Mouse (Mus musculus): ENCODE results near the gene Schip1. TPM values are rescaled to one million over a fixed set of nuclear protein-coding genes. Genes with fewer than 3 reads are reported as not detected.

The Schip1 gene
- total RNA-seq, 2 experiments from 2014 or later = 75.2 to 90.8 TPM

DNA sequence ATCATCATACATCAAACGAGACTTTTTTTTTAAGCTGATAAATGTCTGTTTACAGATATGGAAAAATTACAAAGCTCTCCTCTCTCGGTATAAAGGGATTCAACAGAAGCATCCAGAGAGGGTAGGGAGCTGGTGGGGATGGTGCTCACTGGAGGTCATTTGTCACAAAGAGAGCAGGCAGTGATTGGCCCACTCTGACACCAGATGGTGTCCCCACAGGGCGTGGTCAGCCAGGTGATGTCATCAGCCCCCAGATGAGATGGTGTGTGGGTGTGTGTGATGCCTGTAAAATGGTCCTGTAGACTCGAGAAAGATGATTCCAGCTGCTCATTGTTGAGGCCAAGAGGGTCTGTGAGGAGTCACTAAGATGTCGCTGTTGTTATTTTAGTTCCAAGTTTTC is 554.5 kb downstream of the Schip1 start:
- no peak for DNase-seq
- intact Hi-C loops (cut with DNase I; ENCODE audit: low total_unique reads) = loop anchor here (5.0 kb wide), 1 partner anchor 93 kb away; no protein-coding TSS in a partner anchor

DNA sequence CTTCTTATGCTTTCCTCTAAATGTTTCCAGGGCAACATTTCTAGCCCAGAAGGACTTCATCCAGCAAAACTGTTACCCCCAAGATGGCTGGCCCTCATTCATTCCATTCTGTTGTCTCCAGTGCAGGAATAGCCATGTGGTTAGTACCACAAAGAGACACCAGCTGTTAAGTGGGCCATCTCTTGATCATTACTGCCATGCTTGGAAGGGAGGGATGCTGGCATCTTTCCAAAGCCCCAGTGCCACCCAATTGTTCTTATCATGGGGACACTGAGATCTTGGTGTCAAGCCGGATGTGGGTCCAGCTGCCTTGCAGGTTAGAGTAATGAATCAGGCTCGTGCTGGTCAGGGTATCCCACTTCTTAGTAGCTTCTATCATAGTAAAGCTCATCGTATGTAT is 557.4 kb downstream of the Schip1 start:
- intact Hi-C loops (cut with DNase I; ENCODE audit: low total_unique reads) = no loop called here
- DNase-seq = no peak

GRCm38 (mm10) chr3:68623036-68623435 is 558.4 kb downstream of the Schip1 start:
- no peak for DNase-seq
- intact Hi-C loops (cut with DNase I; ENCODE audit: low total_unique reads) = no loop called here

GRCm38 (mm10) chr3:68624471-68624870 is 559.9 kb downstream of the Schip1 start:
- intact Hi-C loops (cut with DNase I; ENCODE audit: low total_unique reads) = no loop called here
- DNase-seq = no peak

- intact Hi-C loops (cut with DNase I; ENCODE audit: low total_unique reads) = no loop called here
- DNase-seq = no peak
Measured at GRCm38 (mm10) chr3:68630261-68630660, 565.7 kb downstream of the Schip1 start.

GRCm38 (mm10) chr3:68630821-68631220 is 566.2 kb downstream of the Schip1 start:
- intact Hi-C loops (cut with DNase I; ENCODE audit: low total_unique reads) = no loop called here
- DNase-seq = no peak

GRCm38 (mm10) chr3:68632714-68633113 is 568.1 kb downstream of the Schip1 start:
- intact Hi-C loops (cut with DNase I; ENCODE audit: low total_unique reads) = no loop called here
- no peak for DNase-seq

DNA sequence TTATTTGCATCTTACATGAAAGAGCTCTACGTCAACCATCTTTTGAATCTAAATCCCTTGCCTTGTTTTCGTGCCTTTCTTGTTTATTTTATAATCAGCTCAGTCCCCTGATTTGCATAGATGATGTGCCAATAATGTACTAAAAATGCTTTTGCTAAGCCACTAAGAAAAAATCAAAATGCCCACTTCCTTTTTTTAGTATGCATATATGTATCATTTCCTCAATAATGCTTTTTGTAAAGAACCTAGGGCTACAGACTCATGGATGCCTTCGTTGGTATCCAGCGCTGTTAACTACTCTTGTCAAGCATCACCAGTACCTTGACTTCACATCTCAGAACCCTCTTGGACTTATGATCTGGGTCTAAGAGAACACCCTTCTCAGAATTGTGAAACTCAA is 569.0 kb downstream of the Schip1 start:
- DNase-seq = no peak
- intact Hi-C loops (cut with DNase I; ENCODE audit: low total_unique reads) = no loop called here

- DNase-seq = no peak
- intact Hi-C loops (cut with DNase I; ENCODE audit: low total_unique reads) = no loop called here
Measured at GRCm38 (mm10) chr3:68637960-68638359, 573.4 kb downstream of the Schip1 start.

GRCm38 (mm10) chr3:68638703-68639102 is 574.1 kb downstream of the Schip1 start:
- no peak for DNase-seq
- intact Hi-C loops (cut with DNase I; ENCODE audit: low total_unique reads) = no loop called here

DNA sequence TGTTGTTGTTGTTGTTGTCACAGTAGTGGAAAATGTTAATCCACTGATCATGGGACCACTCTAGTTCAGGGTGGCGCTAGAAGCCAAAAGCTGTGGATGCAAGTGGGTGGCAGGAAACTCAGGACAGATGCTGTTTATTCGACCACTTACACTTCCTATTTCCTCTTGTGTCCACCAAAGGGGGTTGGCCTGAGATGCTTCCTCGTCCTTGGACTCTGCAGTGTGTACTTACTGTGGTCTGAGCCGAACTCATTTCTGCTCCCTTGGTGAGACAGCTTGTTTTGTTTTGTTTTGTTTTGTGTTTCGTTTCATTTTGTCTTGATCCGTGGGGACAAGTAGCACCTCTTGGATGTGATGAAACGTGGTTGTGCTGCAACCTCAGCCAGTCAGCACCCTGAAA is 578.3 kb downstream of the Schip1 start:
- intact Hi-C loops (cut with DNase I; ENCODE audit: low total_unique reads) = no loop called here
- no peak for DNase-seq

DNA sequence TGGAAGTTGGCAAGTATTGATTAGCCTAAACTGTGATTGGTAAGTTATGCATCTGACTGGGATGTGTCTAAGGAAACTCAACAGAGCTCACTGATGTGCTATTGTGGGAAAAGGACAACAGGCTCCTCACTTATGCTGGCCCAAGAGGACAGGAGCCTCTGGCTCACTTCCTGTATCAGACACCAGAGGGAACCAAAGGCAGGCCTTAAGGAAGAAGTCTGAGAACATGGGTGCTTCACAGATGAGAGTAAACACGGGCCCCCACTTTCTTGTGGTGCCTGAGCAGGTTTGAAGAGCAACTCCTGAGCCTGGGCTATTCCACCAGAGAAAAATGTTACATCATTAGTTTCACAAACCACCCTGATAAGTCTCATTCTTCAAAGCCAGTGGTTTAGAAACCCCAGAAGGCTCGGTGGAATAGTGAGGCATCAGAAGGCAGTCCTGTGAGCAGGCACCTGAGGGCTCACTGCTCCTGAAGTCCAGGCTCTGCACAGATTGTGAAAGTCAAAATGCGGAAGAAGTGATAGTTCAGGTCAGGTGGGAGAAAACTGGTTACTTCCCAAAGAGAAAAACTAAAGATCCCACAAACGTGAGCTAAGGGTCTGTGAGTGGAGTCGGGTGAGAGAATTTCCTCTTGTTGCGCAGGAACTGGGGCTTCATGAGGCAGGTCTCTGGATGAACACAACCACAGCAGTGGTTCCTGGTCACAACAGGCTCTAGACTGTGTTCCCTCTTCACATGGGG is 582.0 kb downstream of the Schip1 start:
- intact Hi-C loops (cut with DNase I; ENCODE audit: low total_unique reads) = loop anchor here (2.0 kb wide), 1 partner anchor 62 kb away; no protein-coding TSS in a partner anchor
- peak; percentile 20 for DNase-seq

GRCm38 (mm10) chr3:68647282-68647681 is 582.7 kb downstream of the Schip1 start:
- no peak for DNase-seq
- intact Hi-C loops (cut with DNase I; ENCODE audit: low total_unique reads) = loop anchor here (2.0 kb wide), 1 partner anchor 62 kb away; no protein-coding TSS in a partner anchor

DNA sequence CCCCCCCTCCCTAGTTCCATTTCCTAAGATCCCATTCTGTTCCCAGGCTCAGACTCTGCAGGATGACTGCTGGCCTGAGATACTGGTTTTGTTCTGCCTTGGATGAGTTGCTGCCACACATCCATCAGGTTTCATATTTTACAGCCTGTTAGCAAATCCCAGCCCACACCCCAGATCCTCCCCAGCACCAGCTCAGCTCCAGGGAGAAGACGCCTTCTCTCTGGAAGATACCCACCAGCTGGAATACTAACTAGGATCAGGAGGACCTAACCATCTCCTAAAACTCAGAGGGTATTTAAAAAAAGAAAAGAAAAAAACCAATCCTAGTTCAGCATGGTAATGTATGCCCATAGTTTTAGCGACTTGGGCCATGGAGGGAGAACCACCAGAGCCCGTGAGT is 585.6 kb downstream of the Schip1 start:
- intact Hi-C loops (cut with DNase I; ENCODE audit: low total_unique reads) = no loop called here
- no peak for DNase-seq

- no peak for DNase-seq
- intact Hi-C loops (cut with DNase I; ENCODE audit: low total_unique reads) = no loop called here
Measured at GRCm38 (mm10) chr3:68656607-68657352, 592.2 kb downstream of the Schip1 start.

DNA sequence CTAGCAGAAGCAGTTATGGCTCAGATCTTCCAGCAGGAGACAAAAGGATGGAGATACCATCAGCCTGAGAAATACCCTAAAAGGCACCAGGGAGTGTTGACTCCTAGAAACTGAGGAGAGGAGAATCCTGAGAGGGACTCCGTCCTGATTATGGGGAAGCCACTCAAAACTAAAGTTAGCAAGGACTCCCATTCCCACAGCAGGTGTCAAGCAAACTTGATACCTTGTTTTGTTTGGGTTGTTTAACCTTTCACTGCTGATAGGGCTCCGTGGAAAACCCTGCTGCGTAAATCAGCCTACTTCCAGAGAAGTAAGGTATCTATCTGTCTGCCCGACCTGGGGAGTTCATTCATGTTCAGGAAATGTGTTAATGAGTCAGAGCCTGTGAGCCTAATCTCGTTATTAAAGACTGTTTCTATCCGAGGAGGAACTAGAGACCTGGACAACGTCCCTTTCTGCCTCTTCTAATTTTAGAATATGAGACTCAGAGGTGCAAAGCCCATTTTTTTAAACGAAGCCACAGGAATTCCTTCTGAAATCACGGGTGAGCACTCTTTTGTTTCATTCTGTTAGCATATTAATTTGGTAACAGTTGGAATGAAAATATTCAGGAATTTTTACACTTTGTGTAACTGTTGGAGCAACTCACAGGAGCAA is 593.1 kb downstream of the Schip1 start:
- DNase-seq = no peak

GRCm38 (mm10) chr3:68659996-68660395 is 595.4 kb downstream of the Schip1 start:
- no peak for DNase-seq
- intact Hi-C loops (cut with DNase I; ENCODE audit: low total_unique reads) = no loop called here

More for the DNA sequence above, 593.1 kb downstream of the Schip1 start:
- intact Hi-C loops (cut with DNase I; ENCODE audit: low total_unique reads) = no loop called here

GRCm38 (mm10) chr3:68660538-68660937 is 595.9 kb downstream of the Schip1 start:
- intact Hi-C loops (cut with DNase I; ENCODE audit: low total_unique reads) = no loop called here
- no peak for DNase-seq

DNA sequence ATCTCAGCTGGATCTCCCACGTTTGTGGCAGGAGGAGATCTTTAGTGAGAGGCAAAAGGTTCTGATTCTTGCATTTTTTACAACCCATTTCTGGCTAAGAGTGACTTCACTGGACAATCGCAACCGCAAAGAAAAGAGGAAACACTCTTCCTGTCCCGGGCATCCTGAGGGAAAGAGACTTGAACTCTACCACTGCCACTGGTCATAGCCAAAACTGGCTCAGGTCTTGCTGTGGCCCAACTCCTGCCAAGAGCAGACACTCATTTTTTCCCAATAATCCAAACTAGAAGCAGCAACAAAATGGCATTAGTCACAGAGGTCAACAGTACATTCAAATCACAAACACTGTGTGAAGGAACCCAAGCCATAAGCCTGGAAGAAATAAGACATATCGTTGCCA is 597.8 kb downstream of the Schip1 start:
- intact Hi-C loops (cut with DNase I; ENCODE audit: low total_unique reads) = no loop called here

DNA sequence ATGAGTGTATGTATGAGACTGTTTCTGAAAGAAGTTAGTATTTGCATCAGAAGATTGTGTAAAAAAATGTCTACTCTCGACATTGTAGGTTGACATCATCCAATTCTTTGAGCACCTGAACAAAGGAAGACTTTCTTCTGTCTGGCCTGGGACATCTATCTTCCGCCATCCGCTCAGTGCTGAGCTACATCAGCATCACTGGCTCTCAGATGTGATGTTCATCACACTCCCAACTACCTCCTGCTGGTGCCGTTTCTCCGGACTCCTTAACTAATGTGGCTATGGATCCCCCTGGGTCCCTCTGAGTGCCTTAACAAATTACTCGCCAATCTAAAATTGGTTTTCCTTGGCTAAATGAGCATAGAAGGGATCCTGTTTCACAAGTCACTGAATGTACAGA is 599.7 kb downstream of the Schip1 start:
- DNase-seq = no peak
- intact Hi-C loops (cut with DNase I; ENCODE audit: low total_unique reads) = no loop called here

More for the DNA sequence above, 597.8 kb downstream of the Schip1 start:
- DNase-seq = no peak
